Mouse (Mus musculus) embryonic fibroblast, embryonic 13.5 days (primary cell): ENCODE measurements around the gene Ccdc191. TPM values are rescaled to one million over a fixed set of nuclear protein-coding genes. Genes with fewer than 3 reads are reported as not detected.

ENCODE experiments used
- H3K27ac ChIP-seq: 2 replicates; pipeline ENCODE4 v1.5.1; 2012; ENCODE audit warnings: low read length, control low read depth, inconsistent platforms; ENCODE audit not compliant: insufficient read depth
- H3K4me1 ChIP-seq: 2 replicates; pipeline ENCODE4 v1.6.1; 2011; ENCODE audit warnings: low read length; ENCODE audit not compliant: control insufficient read depth, insufficient read depth
- H3K4me3 ChIP-seq: 2 replicates; pipeline ENCODE4 v1.5.1; 2011; ENCODE audit warnings: mild to moderate bottlenecking, control low read depth, low read length; ENCODE audit not compliant: insufficient read depth
- CTCF ChIP-seq: IDR thresholded peaks from 2 replicates; pipeline ENCODE4 v1.5.1; 2011; ENCODE audit warnings: mild to moderate bottlenecking, control low read depth, low read length, moderate library complexity, borderline replicate concordance; ENCODE audit not compliant: insufficient read depth
- POLR2A ChIP-seq: IDR thresholded peaks from 2 replicates; pipeline ENCODE4 v1.6.1; 2011; ENCODE audit warnings: low read depth, mild to moderate bottlenecking, control low read depth, low read length, moderate library complexity
- polyA plus RNA-seq: library from polyadenylated mRNA; stranded (reverse); fragments of >200 nt; gene quantifications from 2 replicates; pipeline ENCODE4 v1.2.4, GENCODE M21; 2011; ENCODE audit warnings: low read depth; ENCODE audit not compliant: missing spikeins, insufficient read length

Gene Ccdc191
- polyA plus RNA-seq, 1 experiment, result 7.1 TPM

GRCm38 (mm10) chr16:43925846-43926245 lies 36.2 kb downstream of the Ccdc191 start:
- no peaks in the 10 kb centered on the region for H3K4me1 ChIP-seq
- TF ChIP-seq POLR2A, result no peak
- H3K27ac ChIP-seq, result no peak overlapping the region
- H3K4me3 ChIP-seq, result no peak overlapping the region

DNA sequence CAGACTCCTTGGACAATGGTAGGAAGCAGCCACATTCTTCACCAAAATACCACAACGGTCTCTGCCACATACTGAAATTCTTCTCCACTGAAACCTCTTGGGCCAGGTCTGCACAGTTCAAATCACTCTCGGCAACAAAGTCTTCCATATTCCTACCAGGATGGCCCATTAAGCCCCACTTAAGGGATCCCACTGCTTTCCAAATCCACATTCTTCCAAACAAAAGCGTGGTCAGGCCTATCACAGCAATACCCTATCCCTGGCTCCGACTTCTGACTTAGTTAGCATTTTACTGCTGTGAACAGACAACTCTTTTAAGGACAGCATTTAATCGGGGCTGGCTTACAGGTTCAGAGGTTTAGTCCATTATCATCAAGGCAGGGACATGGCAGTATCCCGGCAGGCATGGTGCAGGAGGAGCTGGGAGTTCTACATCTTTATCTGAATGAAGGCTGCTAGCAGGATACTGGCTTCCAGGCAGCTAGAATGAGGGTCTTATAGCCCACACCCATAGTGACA lies 36.8 kb downstream of the Ccdc191 start, which contains the start of gene Qtrt2:
Gene Qtrt2 (minus strand): TSS at position 469 of the 519 bp plus-strand sequence.
- Histone ChIP-seq H3K4me1 (no peaks in the 10 kb centered on the region), H3K27ac (no peak within 1 kb of the TSS), H3K4me3 (no peak within 1 kb of the TSS)
- TF ChIP-seq POLR2A (no peak), CTCF (no peak)

- TF ChIP-seq CTCF (no peak), POLR2A (no peak)
- Histone ChIP-seq H3K4me3 (no peak overlapping the region), H3K27ac (no peak overlapping the region), H3K4me1 (no peaks in the 10 kb centered on the region)
Measured at GRCm38 (mm10) chr16:43930577-43930976, 41.0 kb downstream of the Ccdc191 start.

GRCm38 (mm10) chr16:43931502-43931901 lies 41.9 kb downstream of the Ccdc191 start:
- Histone ChIP-seq H3K27ac (no peak overlapping the region), H3K4me3 (no peak overlapping the region)
- TF ChIP-seq CTCF, result no peak
- no peak for TF ChIP-seq POLR2A

DNA sequence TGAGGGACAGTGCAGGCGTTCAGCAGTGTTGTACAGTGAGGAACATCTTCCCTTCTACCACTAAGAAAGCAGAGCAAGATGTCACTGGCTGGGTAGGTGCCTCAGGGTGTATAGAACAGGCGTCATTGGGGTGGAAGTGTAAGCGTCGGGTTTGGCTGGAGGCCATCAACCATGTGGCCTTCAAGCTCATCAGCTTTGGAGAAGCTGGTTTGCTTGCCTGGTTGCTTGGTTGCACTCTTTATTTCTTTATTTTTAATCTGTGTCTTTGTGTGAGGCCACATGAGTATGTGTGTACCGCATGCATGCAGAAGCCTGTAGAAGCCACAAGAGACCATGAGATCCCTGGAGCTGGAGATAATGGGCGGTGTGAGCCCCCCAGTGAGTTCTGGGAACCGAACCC lies 42.7 kb downstream of the Ccdc191 start:
- Histone ChIP-seq H3K27ac (no peak overlapping the region), H3K4me3 (no peak overlapping the region), H3K4me1 (no peaks in the 10 kb centered on the region)
- no peak for TF ChIP-seq POLR2A
- TF ChIP-seq CTCF, result no peak

More at GRCm38 (mm10) chr16:43931502-43931901, 41.9 kb downstream of the Ccdc191 start:
- H3K4me1 ChIP-seq, result no peaks in the 10 kb centered on the region

DNA sequence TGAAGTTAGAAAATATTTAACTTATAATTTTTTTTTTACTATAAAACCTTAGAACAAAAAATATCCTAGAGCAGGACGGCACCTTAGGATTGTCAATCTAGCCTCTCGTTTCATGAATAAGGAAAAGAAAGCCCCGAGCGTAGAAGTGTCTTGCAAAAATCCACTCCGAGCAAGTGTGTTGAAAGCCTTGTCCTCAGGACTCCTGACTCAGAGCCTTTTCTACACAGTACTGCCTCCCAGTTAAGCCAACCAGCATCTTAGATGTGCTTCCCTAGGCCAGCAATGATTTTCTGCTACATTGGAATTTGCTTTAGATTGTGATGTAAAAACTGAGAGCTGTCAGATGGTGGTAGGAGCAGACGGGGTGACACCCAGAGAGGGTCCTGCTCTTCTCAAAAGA lies 43.4 kb downstream of the Ccdc191 start:
- no peak overlapping the region for H3K27ac ChIP-seq
- H3K4me1 ChIP-seq, result no peaks in the 10 kb centered on the region
- no peak for TF ChIP-seq POLR2A
- no peak for TF ChIP-seq CTCF

GRCm38 (mm10) chr16:43934856-43935255 lies 45.3 kb downstream of the Ccdc191 start:
- no peak for TF ChIP-seq CTCF
- TF ChIP-seq POLR2A, result no peak
- Histone ChIP-seq H3K4me1 (no peaks in the 10 kb centered on the region), H3K4me3 (no peak overlapping the region), H3K27ac (no peak overlapping the region)

More for the DNA sequence above, 43.4 kb downstream of the Ccdc191 start:
- H3K4me3 ChIP-seq, result no peak overlapping the region

DNA sequence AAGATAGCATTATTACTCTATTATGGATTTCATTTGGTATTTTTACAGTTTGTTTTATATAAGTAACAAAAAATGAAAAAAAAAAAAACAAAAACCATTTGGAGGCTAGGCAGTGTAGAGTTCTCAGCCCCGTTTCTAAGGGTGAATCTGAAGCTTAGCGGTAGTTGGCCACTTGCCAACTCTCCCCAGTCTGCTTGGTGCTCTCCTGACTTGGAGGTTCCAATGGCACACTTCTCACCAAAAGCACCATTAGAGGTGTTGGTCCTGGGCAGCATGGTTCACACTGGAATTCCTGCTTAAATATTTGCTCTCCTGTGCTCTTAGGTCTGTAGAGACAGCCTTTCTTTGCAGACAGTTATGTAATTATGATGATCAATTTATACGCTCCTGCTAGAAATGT lies 45.8 kb downstream of the Ccdc191 start:
- no peaks in the 10 kb centered on the region for H3K4me1 ChIP-seq
- no peak overlapping the region for H3K4me3 ChIP-seq
- H3K27ac ChIP-seq, result no peak overlapping the region
- TF ChIP-seq POLR2A (no peak), CTCF (no peak)

GRCm38 (mm10) chr16:43935892-43936291 lies 46.3 kb downstream of the Ccdc191 start:
- Histone ChIP-seq H3K27ac (no peak overlapping the region), H3K4me3 (no peak overlapping the region), H3K4me1 (no peaks in the 10 kb centered on the region)
- TF ChIP-seq POLR2A (no peak), CTCF (no peak)

DNA sequence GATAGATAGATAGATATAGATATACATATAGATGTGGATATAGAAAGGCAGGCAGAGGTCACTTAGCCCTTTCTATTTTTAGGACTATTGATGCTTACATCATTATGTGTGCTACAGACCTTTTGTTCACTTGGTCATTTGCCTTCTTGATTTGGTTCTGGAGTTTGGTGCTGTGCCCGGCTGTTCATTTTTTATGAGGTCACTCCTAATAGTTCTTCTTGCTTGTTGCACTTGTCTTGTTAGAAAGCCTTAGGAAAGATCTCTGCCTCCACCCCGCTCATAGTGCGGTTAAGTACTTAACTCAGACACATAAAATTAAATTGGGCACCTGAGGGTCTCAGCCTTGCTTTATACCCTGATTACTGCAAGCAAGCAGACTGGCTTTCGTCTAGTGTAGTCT lies 51.2 kb downstream of the Ccdc191 start:
- Histone ChIP-seq H3K4me3 (no peak overlapping the region), H3K4me1 (no peaks in the 10 kb centered on the region), H3K27ac (no peak overlapping the region)
- no peak for TF ChIP-seq CTCF
- no peak for TF ChIP-seq POLR2A

- H3K4me1 ChIP-seq, result no peaks in the 10 kb centered on the region
- H3K27ac ChIP-seq, result no peak overlapping the region
- H3K4me3 ChIP-seq, result no peak overlapping the region
- TF ChIP-seq POLR2A (no peak), CTCF (no peak)
Measured at GRCm38 (mm10) chr16:43945351-43945750, 55.8 kb downstream of the Ccdc191 start.
